Mouse (Mus musculus) granulocyte monocyte progenitor cell, adult 5-6 weeks (primary cell): ENCODE data around the gene Fgd4. TPM values are rescaled to one million over a fixed set of nuclear protein-coding genes. Genes with fewer than 3 reads are reported as not detected.

Experiments
- total RNA-seq, 2 experiments: library from RNA; stranded (forward) in 1 of 2; stranded (reverse) in 1 of 2; fragments of 200-712, 200-1000 nt in 1 of 2; fragments of >200 nt in 1 of 2; fragmentation: Nextera tagmentation in 1 of 2; gene quantifications; 2 replicates each; pipeline ENCODE4 v1.2.3; 2014 to 2017

The Fgd4 gene
- total RNA-seq, 2 experiments from 2014 or later = 18.9 to 38.8 TPM

Other genes starting within 250 kb of the Fgd4 start
- 68.8 and 83.9 TPM in 2 replicates for gene Dnm1l, start 241.6 kb downstream of the Fgd4 start, total RNA-seq (2014; fragmentation: Nextera tagmentation)
- gene Dnm1l, start 241.6 kb downstream of the Fgd4 start, total RNA-seq (2017) = 61.6 and 73.5 TPM in 2 replicates
- gene Olfr19, start 75.9 kb upstream of the Fgd4 start, total RNA-seq (2014; fragmentation: Nextera tagmentation) = not detected in 2 replicates
- gene Olfr19, start 75.9 kb upstream of the Fgd4 start, total RNA-seq (2017) = not detected in 2 replicates
- gene Spag6l, start 228.9 kb upstream of the Fgd4 start, total RNA-seq (2014; fragmentation: Nextera tagmentation) = 0.60 and 4.9 TPM in 2 replicates
- gene Spag6l, start 228.9 kb upstream of the Fgd4 start, total RNA-seq (2017) = 0.52 and 1.8 TPM in 2 replicates